Mouse (Mus musculus) cerebellum, adult 9-10 months (tissue): ENCODE measurements around the gene Bckdha.

Source experiments
- DNase-seq: peaks from one replicate; pipeline ENCODE4 v3.0.0; 2022

Bckdha gene

DNA sequence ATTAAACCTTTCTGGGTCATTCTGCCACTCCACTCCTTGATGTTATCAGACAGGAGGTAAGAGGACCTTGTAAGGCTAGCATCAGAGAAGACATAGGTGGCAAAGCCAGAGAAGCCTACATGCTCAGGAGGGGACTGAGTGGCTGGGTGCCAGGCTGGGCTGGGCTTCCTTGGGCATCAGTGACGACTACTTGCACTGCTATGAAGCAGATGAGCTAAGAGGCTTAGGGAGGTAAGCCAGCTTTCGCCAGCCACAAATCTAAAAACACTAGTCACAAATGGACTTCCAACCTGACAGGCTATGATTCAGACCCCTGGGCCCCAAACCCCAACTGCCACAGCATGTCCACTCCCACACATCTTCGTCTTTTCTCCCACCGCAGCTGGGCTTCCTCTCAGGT lies 14.2 kb downstream of the Bckdha start:
- DNase-seq, result no peak

DNA sequence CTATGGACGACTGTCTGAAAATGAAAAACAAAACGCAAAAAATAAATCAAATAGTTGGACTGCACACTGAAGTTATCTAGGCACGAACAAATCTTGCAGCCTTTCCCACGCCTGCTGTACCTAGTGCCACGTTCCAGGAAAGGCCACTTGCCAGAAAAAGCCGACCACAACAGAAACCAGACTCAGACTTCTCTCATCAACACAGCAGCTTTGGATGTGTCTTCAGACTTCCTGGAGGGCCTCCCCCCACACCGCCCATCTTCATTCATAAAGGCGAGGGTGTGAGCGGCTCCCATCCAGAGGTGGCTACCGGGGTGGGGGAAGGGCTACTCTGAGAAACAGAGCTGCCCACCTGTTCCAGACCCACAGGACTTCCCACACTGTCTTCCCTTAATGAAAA lies 14.6 kb downstream of the Bckdha start:
- no peak for DNase-seq

DNA sequence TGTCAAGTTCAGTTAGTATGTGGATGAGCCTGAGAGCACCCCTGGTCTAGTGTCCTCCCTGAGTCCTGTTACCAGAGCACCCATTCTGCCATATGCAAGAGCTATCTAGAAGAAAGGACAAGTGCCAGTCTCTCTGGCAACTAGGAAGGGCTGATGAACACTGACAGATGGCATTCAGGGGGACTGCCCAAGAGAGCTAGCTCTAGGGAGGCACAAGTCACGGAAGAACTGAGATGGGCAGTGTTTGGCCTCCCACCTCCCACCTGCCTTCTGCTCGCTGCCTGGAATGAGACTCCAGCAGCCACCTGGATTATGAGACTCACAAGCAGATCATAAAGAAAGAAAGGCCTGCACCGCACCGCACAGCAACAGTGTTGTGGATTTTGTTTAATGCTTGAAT lies 19.0 kb downstream of the Bckdha start:
- peak; percentile 68 for DNase-seq

- DNase-seq, result no peak
These were observed 21.7 kb downstream of the Bckdha start for GRCm38 (mm10) chr7:25637099-25637498.

GRCm38 (mm10) chr7:25636373-25636772 lies 22.4 kb downstream of the Bckdha start:
- DNase-seq, result no peak

GRCm38 (mm10) chr7:25632679-25633078 lies 26.1 kb downstream of the Bckdha start:
- no peak for DNase-seq

- peak; percentile 37 for DNase-seq
These were observed 30.5 kb downstream of the Bckdha start for GRCm38 (mm10) chr7:25628323-25628620.

DNA sequence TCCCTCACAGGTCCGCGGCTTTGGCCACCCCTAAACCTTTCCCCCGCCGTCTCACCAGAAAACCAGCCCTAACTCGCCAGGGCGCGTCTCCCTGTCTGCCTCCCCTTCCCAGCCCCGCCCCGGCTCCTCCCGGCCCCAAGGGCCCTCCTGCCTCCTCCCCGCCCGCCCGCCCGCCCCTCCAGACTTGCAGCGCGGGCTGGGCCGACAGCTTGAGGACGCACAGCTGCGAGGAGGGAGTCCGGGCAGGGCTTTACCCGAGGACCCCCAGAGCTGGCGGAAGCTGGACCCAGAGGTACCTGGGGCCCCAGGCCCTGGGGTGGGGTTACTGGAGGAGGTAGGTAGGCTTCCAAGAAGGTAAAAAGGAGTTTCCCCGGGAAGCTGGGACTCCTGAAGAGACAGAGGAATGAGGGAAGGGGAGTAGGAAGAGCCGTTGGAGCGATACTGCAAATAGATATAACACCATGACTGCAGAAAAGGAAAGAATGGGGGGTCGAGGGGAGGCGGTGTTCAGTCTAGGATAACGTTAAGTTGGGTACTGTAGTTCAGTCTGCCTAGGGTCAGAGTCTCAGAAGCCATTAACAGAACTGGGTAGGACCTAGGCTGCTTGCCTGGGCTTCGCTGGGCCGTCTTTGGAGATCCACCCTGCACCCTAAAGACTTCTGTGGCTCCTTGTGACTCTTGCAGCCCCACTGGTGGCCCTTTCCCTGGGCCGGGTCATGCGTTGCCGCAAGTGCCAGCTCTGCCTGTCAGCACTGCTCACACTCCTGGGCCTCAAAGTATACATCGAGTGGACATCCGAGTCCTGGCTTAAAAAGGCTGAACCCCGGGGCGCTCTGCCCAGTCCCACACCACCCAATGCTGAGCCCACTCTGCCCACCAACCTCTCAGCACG lies 31.1 kb downstream of the Bckdha start:
- DNase-seq, result peak; percentile 25

DNA sequence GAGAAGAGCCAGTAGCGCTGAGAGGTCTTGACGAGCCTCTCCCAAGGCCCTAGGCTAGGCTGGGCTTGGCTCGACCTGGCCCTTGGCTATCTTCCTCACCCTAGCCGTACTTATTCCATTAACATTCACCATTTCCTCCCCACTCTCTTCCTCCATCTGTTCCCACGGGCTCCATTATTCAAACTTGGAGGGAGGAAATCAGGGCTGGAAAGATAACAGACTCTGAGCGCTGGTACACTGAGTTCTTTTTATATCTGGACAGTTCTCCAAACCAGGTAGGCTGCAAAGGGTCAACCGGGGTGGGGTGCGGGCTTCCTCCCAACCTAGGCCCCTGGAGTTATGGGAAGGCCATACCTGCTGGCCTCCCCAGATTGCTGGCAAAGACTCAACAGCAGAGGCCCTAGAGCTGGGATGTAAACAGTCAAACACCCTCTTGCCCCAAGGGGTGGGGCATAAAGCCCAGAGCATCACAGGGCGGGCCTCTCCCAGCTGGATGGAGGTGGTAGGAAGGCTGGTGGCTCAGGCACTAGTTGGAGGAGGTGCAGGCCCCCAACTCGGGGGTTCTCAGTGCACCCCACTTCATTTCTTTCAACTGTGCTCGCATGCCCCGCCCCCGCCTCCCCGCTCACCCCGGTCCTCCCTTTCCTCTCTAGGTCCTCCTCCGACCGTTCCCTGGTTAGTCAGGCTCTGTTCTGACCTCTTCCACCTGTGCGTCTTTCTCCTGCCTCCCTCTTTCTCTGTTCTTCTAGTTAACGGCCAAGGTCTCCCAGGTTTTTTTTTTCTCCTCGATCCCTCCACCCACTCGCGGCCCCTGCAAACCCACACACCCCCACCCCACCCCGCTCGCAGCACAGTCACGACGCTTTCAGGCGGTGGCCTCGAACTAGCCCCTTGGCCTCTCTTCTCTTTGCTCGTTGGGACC lies 32.0 kb downstream of the Bckdha start, which contains the start of gene B3gnt8:
Gene B3gnt8, plus strand, starts transcription at position 146 of the 922 bp plus-strand sequence.
- peak; percentile 72 for DNase-seq

- peak; percentile 54 for DNase-seq
These were observed 33.1 kb downstream of the Bckdha start for GRCm38 (mm10) chr7:25625594-25626250.

GRCm38 (mm10) chr7:25624851-25625250 lies 33.9 kb downstream of the Bckdha start:
- DNase-seq, result peak; percentile 25

DNA sequence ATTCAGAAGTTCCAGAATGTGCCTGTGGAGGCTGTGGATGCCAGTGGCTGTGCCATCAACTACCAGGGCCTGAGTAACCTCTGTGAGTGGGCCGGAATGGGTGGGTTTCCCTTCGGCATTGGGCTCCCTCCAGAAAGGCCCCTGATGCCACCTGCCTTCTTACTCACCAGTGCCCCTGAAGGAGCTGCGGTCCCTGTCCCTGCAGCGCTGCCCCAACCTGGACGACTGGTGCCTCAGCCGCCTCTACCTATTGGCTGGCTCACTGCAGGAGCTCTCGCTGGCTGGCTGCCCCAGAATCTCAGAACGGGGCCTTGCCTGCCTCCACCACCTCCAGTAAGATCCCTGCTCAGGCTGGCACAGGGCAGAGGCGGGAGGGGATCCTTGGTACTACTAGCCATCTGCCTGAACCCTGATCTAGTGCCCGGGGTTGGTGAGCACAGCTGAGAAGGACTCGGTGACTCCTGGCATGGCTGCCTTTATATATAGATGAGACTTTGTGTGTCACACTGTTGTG lies 34.9 kb downstream of the Bckdha start:
- peak; percentile 54 for DNase-seq

- DNase-seq, result peak; percentile 20
These were observed 38.0 kb downstream of the Bckdha start for GRCm38 (mm10) chr7:25620751-25621150.

DNA sequence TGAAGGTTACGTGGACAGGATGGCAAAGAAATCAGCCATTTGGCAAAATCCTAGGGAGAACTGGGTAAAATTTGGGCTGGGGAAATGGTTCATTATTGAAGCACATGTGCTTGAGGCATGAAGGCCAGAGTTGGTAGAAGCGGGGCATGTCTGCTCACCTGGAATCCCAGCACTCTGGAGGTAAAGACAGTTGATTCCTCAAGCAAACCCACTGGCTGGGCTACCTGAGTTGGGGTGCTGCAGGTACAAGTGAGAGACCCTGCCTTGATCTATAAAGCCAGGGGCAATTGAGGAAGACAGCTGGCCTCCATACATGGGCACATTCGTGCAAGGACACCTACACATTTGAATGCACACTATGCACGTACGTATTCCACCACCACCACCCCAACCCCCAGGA lies 38.7 kb downstream of the Bckdha start:
- no peak for DNase-seq

DNA sequence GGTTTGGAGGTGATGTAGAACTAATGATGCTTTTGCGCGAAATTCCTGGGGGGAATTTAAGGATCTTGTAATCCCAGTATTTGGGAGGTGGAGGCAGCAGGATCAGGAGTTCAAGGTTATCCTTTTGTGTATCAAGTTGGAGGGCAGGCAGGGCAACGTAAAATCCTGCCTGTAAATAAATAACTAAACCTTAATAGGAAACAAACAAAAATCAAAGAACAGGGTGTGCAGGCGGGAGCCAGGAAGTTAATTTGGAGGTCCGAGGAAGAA lies 39.1 kb downstream of the Bckdha start:
- DNase-seq, result no peak

- DNase-seq, result peak; percentile 97
These were observed 39.7 kb downstream of the Bckdha start, which contains the start of gene Dmac2 for GRCm38 (mm10) chr7:25618865-25619721. Gene Dmac2 (plus strand): TSS chr7:25619414.

DNA sequence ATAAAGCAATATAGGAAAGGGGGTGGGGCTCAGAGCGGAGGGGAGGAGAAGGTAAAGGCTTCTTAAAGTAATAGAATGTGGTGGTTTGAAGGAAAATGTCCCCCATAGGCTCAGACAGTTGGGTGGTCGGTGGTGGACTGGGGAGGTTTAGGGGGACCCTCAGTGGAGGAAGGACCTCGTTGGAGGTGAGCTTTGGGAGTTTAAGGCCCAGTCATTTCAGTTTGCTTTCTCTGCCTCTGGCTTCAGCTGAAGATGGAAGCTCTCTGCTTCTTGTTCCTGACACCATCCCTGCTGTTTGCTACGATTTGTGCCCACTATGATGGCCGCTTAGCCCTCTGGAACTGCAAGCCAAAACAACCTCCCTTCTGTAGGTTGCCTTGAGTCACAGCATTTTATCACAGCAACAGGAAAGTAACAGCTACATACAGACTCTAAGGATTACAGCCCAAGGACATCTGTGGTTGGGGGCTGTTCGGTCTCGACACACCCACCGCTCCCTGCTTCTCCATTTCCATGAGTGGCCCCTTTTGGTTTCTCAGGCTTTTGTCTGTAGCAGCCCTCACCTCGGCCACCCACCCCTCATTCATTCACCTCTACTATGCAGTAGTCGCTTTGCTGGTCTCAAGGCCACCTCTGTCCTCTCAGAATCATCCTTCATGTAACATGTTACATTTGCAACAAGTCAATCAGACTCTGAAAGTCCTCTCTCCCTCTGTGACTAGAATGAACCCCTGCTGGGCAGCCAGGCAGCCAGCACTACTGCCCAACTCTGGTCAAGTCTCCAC lies 41.2 kb downstream of the Bckdha start:
- peak; percentile 32 for DNase-seq

- DNase-seq, result no peak
These were observed 43.1 kb downstream of the Bckdha start, which contains the start of gene Erich4 for GRCm38 (mm10) chr7:25615706-25616011. Gene Erich4 (minus strand): TSS chr7:25615892.

DNA sequence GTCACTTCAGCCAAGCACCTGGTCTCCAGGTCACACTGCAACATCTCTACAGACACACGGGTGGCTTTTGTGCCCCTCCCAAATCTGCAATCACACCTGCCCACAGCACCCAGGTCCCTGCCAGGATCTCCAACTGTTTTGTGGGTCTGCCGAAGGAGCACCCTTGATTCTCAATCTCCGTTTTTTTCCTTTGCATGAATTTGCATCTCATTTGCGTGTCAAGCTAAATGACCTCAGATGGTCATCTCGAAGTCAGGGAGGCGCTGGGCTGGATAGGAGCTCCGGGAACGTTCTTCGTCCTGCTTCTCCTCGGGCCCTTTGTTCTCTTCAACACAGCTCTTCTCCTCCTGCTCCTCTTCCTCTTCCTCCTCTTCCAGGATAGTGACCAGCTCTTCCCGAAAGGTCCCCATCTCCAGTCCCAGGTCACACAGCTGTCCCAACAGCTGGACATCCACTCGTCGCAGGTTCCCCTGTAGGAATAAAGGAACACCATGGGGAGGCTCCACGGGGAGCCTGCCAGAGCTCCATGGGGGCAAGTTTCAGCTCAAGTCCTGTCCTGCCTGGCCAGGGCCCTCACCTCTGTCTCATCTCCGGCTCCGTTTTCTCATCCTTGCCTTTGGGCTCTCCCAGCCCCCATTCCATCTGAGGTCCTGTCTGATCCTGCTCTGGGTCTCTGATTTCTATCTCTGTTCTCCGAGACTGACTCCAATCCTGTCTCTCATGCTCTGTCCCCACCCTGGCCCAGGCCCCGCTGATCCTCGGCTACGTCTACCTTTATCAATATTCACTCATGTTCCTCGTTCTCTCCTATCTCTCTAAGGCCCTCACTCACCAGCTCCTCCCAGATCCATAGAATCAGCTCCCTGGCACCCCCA lies 43.7 kb downstream of the Bckdha start:
- DNase-seq, result peak; percentile 16

GRCm38 (mm10) chr7:25614086-25614485 lies 44.7 kb downstream of the Bckdha start:
- DNase-seq, result no peak
